Mouse (Mus musculus): ENCODE data around the gene Csrnp3. TPM values are rescaled to one million over a fixed set of nuclear protein-coding genes. Genes with fewer than 3 reads are reported as not detected.

Gene Csrnp3
- polyA plus RNA-seq, 1 experiment, result not detected

DNA sequence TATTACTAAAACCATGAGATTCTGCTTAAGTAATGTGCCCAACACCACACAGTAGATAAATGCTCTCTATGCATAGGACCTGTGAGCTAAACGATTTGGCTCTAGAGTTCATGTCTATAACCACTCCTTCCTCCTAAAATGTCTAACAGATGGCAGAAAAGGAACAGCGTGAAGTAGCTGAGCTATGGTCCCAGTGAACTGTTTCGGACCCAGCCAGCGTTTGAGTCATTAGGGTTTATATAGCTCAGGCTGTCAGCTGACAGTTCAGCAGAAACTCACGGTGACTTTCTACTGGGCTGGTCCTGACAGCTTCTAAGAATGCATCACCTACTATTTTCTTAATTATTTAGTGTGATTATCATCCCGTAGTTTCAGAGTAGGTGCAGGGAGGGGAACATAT, 141.5 kb downstream of the Csrnp3 start:
- Histone ChIP-seq H3K4me1 (ENCODE audit: control insufficient read depth, insufficient read depth, insufficient read length) (no peaks in the 10 kb centered on the region), H3K36me3 (ENCODE audit: control insufficient read depth, insufficient read depth, low read length) (no peaks in the 10 kb centered on the region), H3K27me3 (ENCODE audit: control insufficient read depth, insufficient read depth, low read length) (no peaks in the 10 kb centered on the region), H3K4me3 (ENCODE audit: extremely low read depth, insufficient read depth, insufficient read length) (no peak overlapping the region), H3K27ac (ENCODE audit: insufficient read depth, low read length) (no peak overlapping the region)
- TF ChIP-seq POLR2A (IDR thresholded peaks at IDR 0.05; ENCODE audit: low read depth, low read length) (no peak), CTCF (IDR thresholded peaks at IDR 0.05; ENCODE audit: extremely low read depth, insufficient read depth, insufficient read length, insufficient replicate concordance) (no peak)
- no peak for DNase-seq (ENCODE audit: low read depth in 1 of 2, low spot score in 2 of 2)
- 84% methylated on average over 6 of the region's 6 CpGs for WGBS

DNA sequence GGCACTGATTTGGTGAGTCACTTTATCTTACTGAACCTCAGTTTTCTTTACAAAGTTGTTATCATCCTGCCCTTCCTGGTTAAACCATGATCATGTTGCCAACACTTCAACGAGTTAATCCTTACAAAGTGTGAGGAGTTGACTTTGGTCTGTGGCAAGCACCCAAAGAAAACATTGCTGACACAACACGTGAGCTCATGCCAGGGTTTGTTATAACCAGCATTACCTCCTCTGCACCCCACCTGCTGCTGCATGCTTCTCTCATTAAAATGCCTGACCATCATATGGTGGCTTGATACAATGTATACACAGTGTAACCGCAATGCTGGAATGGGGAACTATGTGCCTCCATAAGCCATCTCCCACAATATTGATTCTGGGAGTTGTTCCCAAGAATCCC, 142.0 kb downstream of the Csrnp3 start:
- H3K4me1 ChIP-seq (ENCODE audit: control insufficient read depth, insufficient read depth, insufficient read length), result no peaks in the 10 kb centered on the region
- TF ChIP-seq POLR2A (IDR thresholded peaks at IDR 0.05; ENCODE audit: low read depth, low read length), result no peak
- TF ChIP-seq CTCF (IDR thresholded peaks at IDR 0.05; ENCODE audit: extremely low read depth, insufficient read depth, insufficient read length, insufficient replicate concordance), result no peak
- DNase-seq (ENCODE audit: low read depth in 1 of 2, low spot score in 2 of 2), result no peak

DNA sequence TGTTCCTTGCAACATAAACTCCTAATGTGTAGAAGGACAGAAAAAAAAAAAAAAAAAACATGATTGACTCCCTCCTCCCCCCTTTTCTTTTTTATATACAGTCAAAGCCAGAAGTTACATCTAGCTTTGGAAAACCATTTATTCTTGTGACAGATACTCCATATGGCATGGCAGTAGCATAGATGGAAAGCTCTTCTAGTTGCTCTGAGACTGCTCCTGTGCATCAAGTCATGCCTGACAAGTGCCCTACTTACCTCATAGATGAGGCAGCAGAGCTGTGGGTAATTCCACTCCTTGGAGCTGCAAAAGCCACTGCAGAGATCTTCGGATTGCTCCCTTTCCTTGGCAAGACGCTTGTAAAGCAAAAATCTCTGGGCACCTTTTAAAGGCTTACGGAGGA, 143.2 kb downstream of the Csrnp3 start:
- no peak overlapping the region for H3K27ac ChIP-seq (ENCODE audit: insufficient read depth, low read length)
- H3K4me1 ChIP-seq (ENCODE audit: control insufficient read depth, insufficient read depth, insufficient read length), result no peaks in the 10 kb centered on the region
- DNase-seq (ENCODE audit: low read depth in 1 of 2, low spot score in 2 of 2), result no peak
- no peak for TF ChIP-seq CTCF (IDR thresholded peaks at IDR 0.05; ENCODE audit: extremely low read depth, insufficient read depth, insufficient read length, insufficient replicate concordance)
- TF ChIP-seq POLR2A (IDR thresholded peaks at IDR 0.05; ENCODE audit: low read depth, low read length), result no peak
- 87% methylated on average over 3 of the region's 3 CpGs for WGBS
- no peak overlapping the region for H3K4me3 ChIP-seq (ENCODE audit: extremely low read depth, insufficient read depth, insufficient read length)
- H3K36me3 ChIP-seq (ENCODE audit: control insufficient read depth, insufficient read depth, low read length), result no peaks in the 10 kb centered on the region
- no peaks in the 10 kb centered on the region for H3K27me3 ChIP-seq (ENCODE audit: control insufficient read depth, insufficient read depth, low read length)

More for the DNA sequence above, 142.0 kb downstream of the Csrnp3 start:
- no peaks in the 10 kb centered on the region for H3K27me3 ChIP-seq (ENCODE audit: control insufficient read depth, insufficient read depth, low read length)
- no peaks in the 10 kb centered on the region for H3K36me3 ChIP-seq (ENCODE audit: control insufficient read depth, insufficient read depth, low read length)
- no peak overlapping the region for H3K27ac ChIP-seq (ENCODE audit: insufficient read depth, low read length)
- H3K4me3 ChIP-seq (ENCODE audit: extremely low read depth, insufficient read depth, insufficient read length), result no peak overlapping the region
- WGBS, result 79% methylated on average over 3 of the region's 3 CpGs

DNA sequence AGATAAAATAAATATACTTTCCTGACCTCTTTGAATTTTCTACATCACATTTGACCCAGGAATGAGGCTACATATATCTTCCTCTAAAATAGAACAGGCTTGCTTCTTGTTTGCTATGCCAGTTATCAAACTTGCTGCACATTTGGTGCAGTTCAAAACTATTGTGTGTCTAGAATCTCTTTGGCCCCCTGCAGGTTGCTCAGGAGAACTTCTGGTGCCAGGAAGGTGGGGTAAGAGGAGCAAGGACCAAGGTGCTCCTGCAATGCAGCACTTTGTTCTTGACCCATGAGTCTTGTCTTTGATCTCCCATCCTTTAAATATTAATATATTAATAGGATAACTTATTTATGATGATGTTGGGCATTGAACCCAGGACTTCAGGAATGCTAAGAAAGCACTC, 144.5 kb downstream of the Csrnp3 start:
- no peak for DNase-seq (ENCODE audit: low read depth in 1 of 2, low spot score in 2 of 2)
- TF ChIP-seq CTCF (IDR thresholded peaks at IDR 0.05; ENCODE audit: extremely low read depth, insufficient read depth, insufficient read length, insufficient replicate concordance) (no peak), POLR2A (IDR thresholded peaks at IDR 0.05; ENCODE audit: low read depth, low read length) (no peak)
- H3K36me3 ChIP-seq (ENCODE audit: control insufficient read depth, insufficient read depth, low read length), result no peaks in the 10 kb centered on the region
- no peak overlapping the region for H3K27ac ChIP-seq (ENCODE audit: insufficient read depth, low read length)
- H3K4me1 ChIP-seq (ENCODE audit: control insufficient read depth, insufficient read depth, insufficient read length), result no peaks in the 10 kb centered on the region
- no peak overlapping the region for H3K4me3 ChIP-seq (ENCODE audit: extremely low read depth, insufficient read depth, insufficient read length)
- no peaks in the 10 kb centered on the region for H3K27me3 ChIP-seq (ENCODE audit: control insufficient read depth, insufficient read depth, low read length)

DNA sequence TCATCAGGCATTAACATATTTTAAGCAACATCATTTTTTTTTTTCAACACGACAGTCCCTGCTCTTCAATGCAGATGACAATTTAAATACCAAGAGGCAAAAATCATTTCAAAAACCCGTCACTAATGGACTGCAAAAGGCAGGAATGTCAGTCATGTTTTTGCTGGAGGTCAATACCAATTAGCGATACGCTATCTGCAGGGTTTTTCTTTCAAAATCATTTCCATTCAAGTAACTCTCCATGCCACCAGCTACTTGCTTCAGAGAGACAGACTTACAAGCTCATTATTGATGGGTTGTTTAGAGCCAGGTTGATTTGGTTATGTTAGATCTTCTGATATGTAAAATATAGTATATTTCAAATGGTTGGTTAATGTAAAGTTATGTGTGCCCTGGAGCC, 145.2 kb downstream of the Csrnp3 start:
- no peak for DNase-seq (ENCODE audit: low read depth in 1 of 2, low spot score in 2 of 2)
- no peaks in the 10 kb centered on the region for H3K36me3 ChIP-seq (ENCODE audit: control insufficient read depth, insufficient read depth, low read length)
- H3K4me3 ChIP-seq (ENCODE audit: extremely low read depth, insufficient read depth, insufficient read length), result no peak overlapping the region
- no peaks in the 10 kb centered on the region for H3K4me1 ChIP-seq (ENCODE audit: control insufficient read depth, insufficient read depth, insufficient read length)
- H3K27ac ChIP-seq (ENCODE audit: insufficient read depth, low read length), result no peak overlapping the region
- H3K27me3 ChIP-seq (ENCODE audit: control insufficient read depth, insufficient read depth, low read length), result no peaks in the 10 kb centered on the region
- WGBS, result 83% methylated on average over 4 of the region's 4 CpGs
- TF ChIP-seq CTCF (IDR thresholded peaks at IDR 0.05; ENCODE audit: extremely low read depth, insufficient read depth, insufficient read length, insufficient replicate concordance) (no peak), POLR2A (IDR thresholded peaks at IDR 0.05; ENCODE audit: low read depth, low read length) (no peak)

DNA sequence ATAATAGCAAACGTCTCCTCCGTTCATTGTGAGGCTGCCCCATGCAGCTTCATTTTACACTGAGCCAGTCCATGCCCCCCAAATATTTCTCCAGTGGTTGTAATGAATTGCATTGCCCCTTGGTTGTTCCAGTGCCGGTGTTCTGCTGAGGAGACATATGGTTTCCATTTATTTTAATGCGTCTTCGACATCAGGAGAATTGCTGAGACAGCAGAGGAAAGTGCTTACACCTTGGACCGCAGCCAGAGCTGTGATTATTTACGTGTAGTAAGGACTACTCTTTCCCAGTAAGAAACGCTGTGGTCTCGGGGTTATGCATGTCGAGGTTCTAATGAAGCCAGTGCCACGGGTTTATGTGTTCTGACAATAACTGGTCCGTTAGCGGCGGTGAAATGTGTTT, 147.8 kb downstream of the Csrnp3 start:
- no peak overlapping the region for H3K4me3 ChIP-seq (ENCODE audit: extremely low read depth, insufficient read depth, insufficient read length)
- no peak for DNase-seq (ENCODE audit: low read depth in 1 of 2, low spot score in 2 of 2)
- no peaks in the 10 kb centered on the region for H3K27me3 ChIP-seq (ENCODE audit: control insufficient read depth, insufficient read depth, low read length)
- WGBS, result 87% methylated on average over 14 of the region's 14 CpGs
- no peaks in the 10 kb centered on the region for H3K4me1 ChIP-seq (ENCODE audit: control insufficient read depth, insufficient read depth, insufficient read length)
- TF ChIP-seq CTCF (IDR thresholded peaks at IDR 0.05; ENCODE audit: extremely low read depth, insufficient read depth, insufficient read length, insufficient replicate concordance) (no peak), POLR2A (IDR thresholded peaks at IDR 0.05; ENCODE audit: low read depth, low read length) (no peak)
- no peak overlapping the region for H3K27ac ChIP-seq (ENCODE audit: insufficient read depth, low read length)
- H3K36me3 ChIP-seq (ENCODE audit: control insufficient read depth, insufficient read depth, low read length), result no peaks in the 10 kb centered on the region

DNA sequence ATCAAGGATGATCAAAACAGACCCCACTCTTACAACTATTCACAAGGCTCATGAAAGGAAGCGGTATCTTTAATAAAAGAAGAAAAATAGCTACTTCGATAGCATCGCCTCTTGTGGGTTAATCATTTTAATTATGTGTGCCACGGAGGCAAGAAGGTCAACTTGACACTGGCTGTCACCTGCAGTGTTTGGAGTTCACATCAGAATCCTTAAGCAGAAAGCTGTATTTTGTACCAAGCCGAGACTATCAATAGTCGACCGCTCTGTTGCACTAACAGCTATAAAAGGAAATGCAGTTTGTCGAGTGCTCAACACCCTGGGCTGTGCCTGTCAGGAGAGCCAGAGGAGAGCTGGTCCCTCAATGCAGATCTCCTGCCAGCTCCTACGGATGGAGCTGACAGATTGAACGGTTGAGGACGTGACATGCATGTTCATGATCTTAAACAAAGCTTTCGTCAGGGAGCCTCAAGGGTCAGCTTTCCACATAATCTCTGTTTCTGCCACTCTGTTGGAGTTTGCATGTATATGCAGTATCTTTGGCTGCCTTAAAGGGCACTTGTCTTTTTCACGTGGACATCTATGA, 149.4 kb downstream of the Csrnp3 start:
- Histone ChIP-seq H3K27ac (ENCODE audit: insufficient read depth, low read length) (no peak overlapping the region), H3K36me3 (ENCODE audit: control insufficient read depth, insufficient read depth, low read length) (no peaks in the 10 kb centered on the region), H3K4me1 (ENCODE audit: control insufficient read depth, insufficient read depth, insufficient read length) (no peaks in the 10 kb centered on the region), H3K27me3 (ENCODE audit: control insufficient read depth, insufficient read depth, low read length) (no peaks in the 10 kb centered on the region), H3K4me3 (ENCODE audit: extremely low read depth, insufficient read depth, insufficient read length) (no peak overlapping the region)
- 86% methylated on average over 13 of the region's 13 CpGs for WGBS
- no peak for TF ChIP-seq POLR2A (IDR thresholded peaks at IDR 0.05; ENCODE audit: low read depth, low read length)
- TF ChIP-seq CTCF (IDR thresholded peaks at IDR 0.05; ENCODE audit: extremely low read depth, insufficient read depth, insufficient read length, insufficient replicate concordance), result no peak
- no peak for DNase-seq (ENCODE audit: low read depth in 1 of 2, low spot score in 2 of 2)

Data from spleen, adult 2 months (tissue).